Mouse (Mus musculus) kidney, adult 2 months (tissue): Measurements from ENCODE around the gene Kif26a.

Experiments
- CTCF ChIP-seq: fragments of 200-500 bp; conservative IDR thresholded peaks from 2 replicates; pipeline ENCODE4 v1.5.1; 2011; ENCODE audit warnings: low read depth, mild to moderate bottlenecking, control low read depth, low read length, moderate library complexity, mixed read lengths; ENCODE audit not compliant: insufficient read depth, insufficient read length
- POLR2A ChIP-seq: fragments of 200-500 bp; IDR thresholded peaks from one replicate; pipeline ENCODE4 v1.6.1; 2011; ENCODE audit warnings: low read depth, low read length, control low read depth

DNA sequence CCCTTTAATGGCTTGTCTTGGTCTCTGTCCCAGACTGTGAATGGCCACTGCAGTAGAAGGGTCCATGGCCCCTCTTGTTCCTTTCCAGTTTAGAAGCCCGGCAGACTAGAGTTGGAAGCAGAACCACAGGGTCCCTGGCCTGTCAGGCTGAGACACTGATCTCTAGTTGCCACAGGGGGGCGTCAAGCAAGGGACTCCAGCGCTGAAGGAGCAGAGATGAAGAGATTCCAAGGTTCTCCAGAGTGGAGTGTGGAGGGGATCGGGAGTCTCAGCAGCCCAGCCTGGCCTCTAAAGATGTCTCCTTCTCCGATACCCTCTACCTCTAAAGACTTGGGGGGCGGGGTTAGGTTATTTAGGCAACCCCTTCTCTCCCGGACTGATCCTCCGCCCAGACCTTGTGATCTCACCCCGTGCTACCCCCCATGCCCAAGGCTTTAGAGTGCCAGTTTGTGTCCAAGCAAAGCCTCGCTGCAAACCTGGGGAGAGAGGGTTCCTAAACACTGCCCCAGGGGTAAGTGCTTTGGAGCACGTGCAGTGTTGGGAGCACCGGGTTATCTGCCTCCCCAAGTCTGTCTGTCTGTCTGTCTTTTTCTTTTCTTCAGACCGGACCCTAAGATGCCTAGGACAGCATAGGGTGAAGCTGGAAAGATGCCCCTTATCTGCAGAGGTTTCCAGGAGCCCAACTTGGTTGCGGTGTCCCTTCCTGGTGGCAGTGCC, 2.7 kb upstream of the Kif26a start:
- TF ChIP-seq POLR2A (no peak), CTCF (peak; percentile 28; the same call in 1 of the 2 replicates)
